Mouse (Mus musculus): ENCODE results near the gene Brap. TPM values are rescaled to one million over a fixed set of nuclear protein-coding genes. Genes with fewer than 3 reads are reported as not detected.
"Not testable (repeated sequence)": the region's sequence is repeated elsewhere in the genome, so short reads cannot be mapped to it uniquely, and the experiment has no call there.

Brap gene
- total RNA-seq, 2 experiments from 2014 or later: 67.8 to 68.4 TPM

- H3K4me3 ChIP-seq: no peak overlapping the region
- H3K27ac ChIP-seq: no peak overlapping the region
- no peak for TF ChIP-seq CTCF (conservative IDR thresholded peaks at IDR 0.05)
- DNase-seq (ENCODE audit: low spot score in 2 of 2): no peak
Measured at GRCm38 (mm10) chr5:121649134-121649533, 11.2 kb upstream of the Brap start.

- no peak for TF ChIP-seq CTCF (conservative IDR thresholded peaks at IDR 0.05)
- DNase-seq (ENCODE audit: low spot score in 2 of 2): no peak
- Histone ChIP-seq H3K4me3 (no peak overlapping the region), H3K27ac (no peak overlapping the region)
Measured at GRCm38 (mm10) chr5:121654526-121654925, 5.8 kb upstream of the Brap start.

GRCm38 (mm10) chr5:121656866-121657265 is 3.5 kb upstream of the Brap start:
- DNase-seq (ENCODE audit: low spot score in 2 of 2); H3K27ac ChIP-seq; H3K4me3 ChIP-seq: not testable (repeated sequence)

- DNase-seq (ENCODE audit: low spot score in 2 of 2); H3K27ac ChIP-seq; H3K4me3 ChIP-seq: not testable (repeated sequence)
Measured at GRCm38 (mm10) chr5:121657656-121658055, 2.7 kb upstream of the Brap start.

- peak overlapping the region; percentile 69 for H3K4me3 ChIP-seq
- peak overlapping the region; percentile 98 for H3K27ac ChIP-seq
- DNase-seq (ENCODE audit: low spot score in 2 of 2): peak in 1 of 2 experiments; percentile 33
- TF ChIP-seq CTCF (conservative IDR thresholded peaks at IDR 0.05): no peak
Measured at GRCm38 (mm10) chr5:121660897-121661254, 513 bp downstream of the Brap start.

- DNase-seq (ENCODE audit: low spot score in 2 of 2): no peak
- no peak for TF ChIP-seq CTCF (conservative IDR thresholded peaks at IDR 0.05)
- peak overlapping the region; percentile 69 for H3K4me3 ChIP-seq
- no peak overlapping the region; the same call in 1 of the 2 replicates for H3K27ac ChIP-seq
Measured at GRCm38 (mm10) chr5:121661494-121661893, 1.1 kb downstream of the Brap start.

GRCm38 (mm10) chr5:121663456-121663855 is 3.1 kb downstream of the Brap start:
- no peak for DNase-seq (ENCODE audit: low spot score in 2 of 2)
- TF ChIP-seq CTCF (conservative IDR thresholded peaks at IDR 0.05): no peak
- H3K27ac ChIP-seq: no peak overlapping the region
- H3K4me3 ChIP-seq: no peak overlapping the region

GRCm38 (mm10) chr5:121664078-121664477 is 3.7 kb downstream of the Brap start:
- Histone ChIP-seq H3K27ac (no peak overlapping the region), H3K4me3 (no peak overlapping the region)
- DNase-seq (ENCODE audit: low spot score in 2 of 2): no peak
- TF ChIP-seq CTCF (conservative IDR thresholded peaks at IDR 0.05): no peak

GRCm38 (mm10) chr5:121664971-121665370 is 4.6 kb downstream of the Brap start:
- Histone ChIP-seq H3K27ac (no peak overlapping the region), H3K4me3 (no peak overlapping the region)
- DNase-seq (ENCODE audit: low spot score in 2 of 2): no peak
- TF ChIP-seq CTCF (conservative IDR thresholded peaks at IDR 0.05): no peak

- TF ChIP-seq CTCF (conservative IDR thresholded peaks at IDR 0.05): no peak
- Histone ChIP-seq H3K27ac (no peak overlapping the region), H3K4me3 (no peak overlapping the region)
- no peak for DNase-seq (ENCODE audit: low spot score in 2 of 2)
Measured at GRCm38 (mm10) chr5:121667067-121667466, 6.7 kb downstream of the Brap start.

- TF ChIP-seq CTCF (conservative IDR thresholded peaks at IDR 0.05): no peak
Measured at GRCm38 (mm10) chr5:121668411-121668810, 8.0 kb downstream of the Brap start.

GRCm38 (mm10) chr5:121670412-121670811 is 10.0 kb downstream of the Brap start:
- peak; percentile 74 for TF ChIP-seq CTCF (conservative IDR thresholded peaks at IDR 0.05)
- DNase-seq (ENCODE audit: low spot score in 2 of 2): no peak
- H3K4me3 ChIP-seq: no peak overlapping the region
- no peak overlapping the region for H3K27ac ChIP-seq

More at GRCm38 (mm10) chr5:121668411-121668810, 8.0 kb downstream of the Brap start:
- Histone ChIP-seq H3K4me3 (no peak overlapping the region), H3K27ac (no peak overlapping the region)
- DNase-seq (ENCODE audit: low spot score in 2 of 2): no peak

GRCm38 (mm10) chr5:121682250-121682649 is 21.9 kb downstream of the Brap start:
- Histone ChIP-seq H3K27ac (no peak overlapping the region), H3K4me3 (no peak overlapping the region)
- DNase-seq (ENCODE audit: low spot score in 2 of 2): no peak
- no peak for TF ChIP-seq CTCF (conservative IDR thresholded peaks at IDR 0.05)

GRCm38 (mm10) chr5:121685495-121685894 is 25.1 kb downstream of the Brap start:
- Histone ChIP-seq H3K4me3 (no peak overlapping the region), H3K27ac (peak overlapping the region; percentile 40)
- no peak for TF ChIP-seq CTCF (conservative IDR thresholded peaks at IDR 0.05)
- DNase-seq (ENCODE audit: low spot score in 2 of 2): no peak
